In the genomic region with DNA sequence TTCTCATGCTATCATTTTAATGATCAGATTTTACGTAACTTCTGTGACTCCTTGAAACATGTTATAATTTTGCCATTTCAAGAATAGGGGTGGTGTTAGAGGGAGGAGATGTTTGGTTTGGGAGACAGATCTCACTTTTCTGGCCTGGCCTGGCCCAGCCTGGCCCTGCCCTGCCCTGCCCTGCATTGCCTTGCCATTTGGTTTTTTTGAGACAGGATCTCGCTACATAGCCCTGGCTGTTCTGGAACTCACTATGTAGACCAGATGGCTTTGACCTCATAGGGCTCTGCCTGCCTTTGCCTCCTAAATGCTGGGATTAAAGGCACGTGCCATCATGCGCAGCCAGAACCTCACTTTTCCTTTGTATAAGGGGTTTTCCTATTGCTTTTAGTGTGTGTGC, we compare ENCODE assay signal across 46 mouse cellular contexts. TPM values are rescaled to one million over a fixed set of nuclear protein-coding genes. Genes with fewer than 3 reads are reported as not detected.
"Had no signal": no experiment of that assay in that cellular context is flagged by ENCODE, and none has a peak within 500 bp of the region (broad histone marks: within the 10 kb centered on the region; RNA-seq: fewer than 3 reads in every experiment).

No protein-coding gene starts in this region.

- H3K27me3 ChIP-seq: limb, embryonic 12.5 days; limb, embryonic 13.5 days; limb, embryonic 15.5 days; liver, embryonic 12.5 days; liver, embryonic 13.5 days; liver, embryonic 15.5 days; lung, embryonic 15.5 days; megakaryocyte, embryonic 14.5 days; midbrain, embryonic 12.5 days; midbrain, embryonic 13.5 days; midbrain, embryonic 15.5 days; neural tube, embryonic 12.5 days had no signal

- H3K27ac ChIP-seq: limb, embryonic 10.5 days; limb, embryonic 12.5 days; limb, embryonic 13.5 days; limb, embryonic 15.5 days; liver, embryonic 12.5 days; liver, embryonic 13.5 days; liver, embryonic 14.5 days; liver, embryonic 15.5 days; lung, embryonic 15.5 days; macrophage; midbrain, embryonic 10.5 days; midbrain, embryonic 12.5 days; midbrain, embryonic 13.5 days; midbrain, embryonic 15.5 days; neural tube, embryonic 12.5 days had no signal

- DNase-seq: left cerebral cortex, postnatal 4 days; liver; liver, embryonic 13.5 days; liver, postnatal 0 days; lung, adult 18-20 months; lung, adult 2 months; lung, embryonic 14.5 days; lung, postnatal 10 days; lung, postnatal 14 days; lung, postnatal 36 days; lung, postnatal 4 days; midbrain, embryonic 14.5 days had no signal

- H3K4me3 ChIP-seq: limb, embryonic 10.5 days; limb, embryonic 12.5 days; limb, embryonic 13.5 days; limb, embryonic 15.5 days; liver, embryonic 12.5 days; liver, embryonic 13.5 days; liver, embryonic 15.5 days; lung, embryonic 15.5 days; megakaryocyte, embryonic 14.5 days; midbrain, embryonic 10.5 days; midbrain, embryonic 12.5 days; midbrain, embryonic 13.5 days; midbrain, embryonic 15.5 days; myocyte; neural tube, embryonic 12.5 days had no signal

- H3K9me3 ChIP-seq: limb, embryonic 10.5 days; limb, embryonic 12.5 days; limb, embryonic 13.5 days; limb, embryonic 15.5 days; liver, embryonic 12.5 days; liver, embryonic 13.5 days; liver, embryonic 15.5 days; lung, embryonic 15.5 days; megakaryocyte, embryonic 14.5 days; midbrain, embryonic 10.5 days; midbrain, embryonic 12.5 days; midbrain, embryonic 13.5 days; midbrain, embryonic 15.5 days; neural tube, embryonic 12.5 days had no signal

RNA-seq across cellular contexts. Expression of gene Ccdc144b, which starts 17.1 kb away (rescaled TPM):
- total RNA-seq: left cerebral cortex, postnatal 10 days; left cerebral cortex, postnatal 14 days; left cerebral cortex, postnatal 25 days; left cerebral cortex, postnatal 36 days; left cerebral cortex, postnatal 4 days; liver, adult 2 months; megakaryocyte progenitor cell, adult 5-6 weeks; megakaryocyte-erythroid progenitor cell, adult 5-6 weeks; midbrain, postnatal 0 days; monocyte, adult 5-6 weeks had no signal
- polyA plus RNA-seq: limb, embryonic 10.5 days; limb, embryonic 11.5 days; limb, embryonic 12.5 days; limb, embryonic 14.5 days; limb, embryonic 15.5 days; liver, adult 2 months; liver, embryonic 11.5 days; liver, embryonic 12.5 days; liver, embryonic 13.5 days; liver, embryonic 14.5 days; liver, embryonic 15.5 days; liver, embryonic 16.5 days; liver, postnatal 0 days; lung, adult 2 months; lung, embryonic 14.5 days; lung, embryonic 15.5 days; lung, embryonic 16.5 days; lung, postnatal 0 days; macrophage; midbrain, embryonic 10.5 days; midbrain, embryonic 11.5 days; midbrain, embryonic 12.5 days; midbrain, embryonic 13.5 days; midbrain, embryonic 14.5 days; midbrain, embryonic 15.5 days; midbrain, embryonic 16.5 days; myocyte; neural tube, embryonic 11.5 days; neural tube, embryonic 12.5 days had no signal
